Mouse (Mus musculus) heart, adult 18-20 months (tissue): Measurements from ENCODE around the gene Gpr87. TPM values are rescaled to one million over a fixed set of nuclear protein-coding genes. Genes with fewer than 3 reads are reported as not detected.
"Not testable (repeated sequence)": the region's sequence is repeated elsewhere in the genome, so short reads cannot be mapped to it uniquely, and the experiment has no call there.

Source experiments
- DNase-seq, 2 experiments: peaks; one replicate each; pipeline ENCODE4 v3.0.0; 2021 to 2022; ENCODE audit warnings: mixed read lengths in 1 of 2
- total RNA-seq, 2 experiments: library from RNA; stranded (reverse); gene quantifications; 2 replicates each; pipeline ENCODE4 v1.2.3; 2021

The Gpr87 gene
- total RNA-seq, 2 experiments from 2014 or later = not detected

DNA sequence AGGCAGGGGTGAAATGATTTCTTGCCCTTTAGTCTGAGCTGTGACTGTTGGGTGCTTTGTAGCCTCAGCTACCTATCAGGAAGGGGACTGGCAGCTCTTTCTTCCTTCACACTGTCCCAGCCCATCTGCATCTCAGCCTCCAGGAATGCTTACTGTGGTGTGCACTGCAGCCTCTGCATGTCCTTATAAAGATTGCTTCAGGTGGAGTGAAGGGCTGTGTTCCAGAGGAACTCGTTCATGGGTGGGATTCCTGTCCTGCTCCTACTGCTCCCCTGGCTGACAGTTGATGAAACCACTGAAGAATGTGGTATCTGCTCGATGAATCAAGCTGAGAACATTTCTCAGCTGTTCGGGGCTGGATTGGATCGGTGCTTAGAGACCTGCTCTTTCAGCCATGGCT, 7.6 kb downstream of the Gpr87 start:
- no peak for DNase-seq

DNA sequence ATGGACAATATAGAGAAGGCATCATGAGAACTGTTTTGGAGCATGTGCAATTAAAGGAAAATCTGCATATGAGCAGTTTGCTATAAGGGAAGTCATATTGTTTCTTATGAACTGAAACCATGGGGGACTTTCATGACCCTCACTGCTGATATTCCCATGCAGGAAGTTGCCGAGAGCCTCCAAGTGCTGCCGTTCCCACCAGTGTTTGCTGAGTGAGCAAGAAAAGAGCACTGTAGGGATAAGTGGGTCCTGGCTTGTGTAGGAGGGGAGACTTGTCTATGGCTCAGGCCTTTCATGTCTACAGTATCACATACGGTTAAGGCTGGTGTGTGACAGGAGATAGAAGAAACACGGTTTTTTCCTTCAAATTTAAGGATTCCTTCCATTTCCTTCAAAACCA, 9.2 kb downstream of the Gpr87 start:
- no peak for DNase-seq

DNA sequence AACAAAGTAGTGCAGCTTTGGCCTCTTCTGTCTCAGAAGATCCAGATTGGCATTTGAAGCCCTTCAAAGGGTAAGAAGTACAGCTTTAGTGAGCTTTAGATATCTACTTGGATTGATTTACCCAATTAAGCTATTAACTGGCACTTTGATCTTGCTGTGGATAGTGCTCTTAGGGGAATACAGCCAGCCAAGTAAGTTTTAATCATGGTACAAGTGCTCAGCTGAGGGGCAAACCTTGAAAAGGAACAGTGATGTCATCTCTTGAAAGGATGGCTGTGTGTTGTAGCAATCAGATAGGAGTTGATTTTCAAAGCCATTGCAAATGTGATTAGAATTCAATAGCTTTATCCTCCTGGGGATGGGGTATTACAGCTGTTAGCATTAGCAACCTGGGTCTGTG, 12.8 kb downstream of the Gpr87 start:
- DNase-seq = no peak

DNA sequence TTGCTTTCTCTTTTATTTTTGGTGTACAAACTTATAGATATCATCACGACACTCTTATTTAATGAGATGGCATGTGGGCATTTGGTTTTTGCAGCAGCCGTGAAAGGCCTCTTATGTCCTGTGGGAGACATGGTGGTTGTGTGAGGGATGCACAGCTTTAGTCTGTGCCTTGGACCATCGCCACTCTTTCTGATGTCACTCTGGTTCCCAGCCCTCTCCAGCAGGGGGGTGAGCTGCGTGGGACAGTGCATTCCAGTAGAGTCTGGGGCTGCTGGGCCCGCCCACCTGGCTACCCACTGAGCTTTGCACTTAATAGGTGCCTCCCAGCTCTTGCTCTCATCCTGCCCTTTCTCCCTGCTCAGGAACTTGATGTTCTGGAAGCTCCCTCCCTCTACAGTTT, 13.8 kb downstream of the Gpr87 start:
- DNase-seq = no peak

DNA sequence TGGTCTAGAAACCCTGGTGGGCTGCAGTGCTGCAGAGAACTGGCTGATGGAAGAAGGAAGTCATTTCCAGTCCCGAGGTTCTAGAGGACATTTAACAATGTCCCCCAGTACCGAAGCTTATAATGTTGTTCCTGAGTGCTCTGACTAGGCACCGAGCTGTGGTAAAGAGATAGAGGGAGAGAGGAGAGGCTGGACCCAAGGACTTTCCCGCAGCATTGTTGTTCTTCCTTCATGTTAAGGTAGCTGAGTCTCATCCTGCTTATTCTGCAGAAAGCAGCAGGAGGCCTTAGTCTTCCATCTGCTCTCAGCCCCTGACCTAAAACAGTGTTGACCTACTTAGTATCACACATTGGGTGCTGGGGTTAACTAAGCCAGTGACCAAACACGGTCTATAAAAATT, 18.0 kb downstream of the Gpr87 start:
- no peak for DNase-seq

DNA sequence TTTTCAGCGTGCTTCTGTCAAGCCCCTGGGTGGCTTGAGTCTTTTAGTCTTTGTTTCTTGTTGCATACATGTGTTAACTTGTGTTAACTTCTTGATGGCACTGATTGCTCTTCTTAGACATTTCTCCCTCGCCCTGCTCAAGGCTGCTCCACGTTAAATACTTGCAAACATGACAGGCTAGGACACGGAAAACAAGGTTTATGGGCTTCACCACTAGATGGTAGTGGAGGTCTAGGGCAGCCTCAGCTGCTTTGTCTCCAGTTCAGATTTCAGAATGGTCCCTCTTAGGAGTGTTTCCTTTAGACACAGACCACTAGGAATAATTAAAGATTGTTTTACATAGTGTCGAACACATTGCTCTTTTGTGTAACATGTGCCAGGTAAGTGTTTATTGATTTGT, 19.7 kb downstream of the Gpr87 start:
- peak; percentile 49 to 65 for DNase-seq

DNA sequence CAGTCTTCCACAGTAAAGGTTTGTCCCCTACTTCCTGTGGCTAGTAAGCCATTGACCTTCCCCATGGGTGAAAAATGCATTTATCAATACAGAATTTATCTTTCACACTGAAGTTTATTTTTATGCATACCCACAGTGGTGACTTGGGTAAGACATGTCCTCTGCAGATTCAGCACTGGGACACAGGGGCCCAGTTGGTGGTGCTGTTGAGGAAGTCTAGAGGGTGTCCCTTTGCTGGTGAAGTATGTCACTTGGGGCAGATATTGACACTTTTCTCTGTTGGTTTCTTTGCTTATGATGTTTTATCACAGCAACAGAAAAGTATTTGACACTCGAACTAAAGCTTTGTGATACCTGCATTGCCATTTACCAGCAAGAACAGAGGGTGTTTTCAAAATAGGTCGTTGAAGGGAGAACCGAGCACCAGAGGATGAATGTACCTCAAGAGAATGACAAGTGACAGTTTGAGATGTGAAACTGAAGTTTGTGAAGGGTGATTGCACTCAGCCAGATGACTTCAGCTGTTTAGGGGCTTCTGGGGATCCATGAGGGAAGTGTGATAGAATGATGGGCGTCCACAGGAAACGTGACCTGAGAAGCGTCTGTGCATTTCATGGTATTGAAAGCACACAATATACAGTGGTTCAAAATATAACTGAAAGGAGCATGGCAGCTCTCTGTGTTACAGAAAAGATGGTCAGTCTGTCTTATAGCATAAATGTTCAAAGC, 20.3 kb downstream of the Gpr87 start:
- DNase-seq = no peak

DNA sequence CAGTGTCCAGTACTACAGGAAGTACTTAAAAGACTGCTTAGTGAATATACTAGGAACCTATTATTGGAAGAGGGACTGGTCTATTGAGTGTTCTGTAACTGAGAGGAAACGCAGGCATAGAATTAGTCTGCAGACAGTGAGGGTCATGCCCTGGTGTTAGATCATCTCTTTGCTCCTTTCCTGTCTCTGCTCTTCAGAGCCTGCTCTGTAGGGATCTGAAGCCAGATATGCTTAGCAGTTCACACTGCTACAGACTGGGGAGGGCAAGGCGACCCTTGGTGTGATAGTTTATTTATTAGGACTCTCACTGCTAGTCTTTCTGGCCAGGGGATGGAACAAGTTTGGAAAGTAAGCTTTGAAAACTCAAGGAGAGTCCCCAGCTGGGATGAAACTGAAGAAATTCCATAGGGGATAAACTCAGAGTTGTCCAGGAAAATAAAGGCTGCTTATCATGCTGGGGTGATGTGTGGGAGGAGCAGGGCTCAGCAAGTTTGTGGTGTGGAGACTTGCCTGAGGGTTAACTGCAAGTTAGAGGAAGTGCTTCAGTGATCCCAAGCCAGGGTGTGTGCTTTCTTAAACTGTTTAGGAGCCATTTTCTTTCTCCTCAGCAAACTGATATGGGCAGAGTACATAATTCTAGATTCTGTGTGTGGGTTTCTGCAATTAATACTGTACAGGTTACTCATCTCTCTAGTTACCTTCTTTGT, 24.8 kb downstream of the Gpr87 start:
- peak in 1 of 2 experiments; percentile 25 for DNase-seq

DNA sequence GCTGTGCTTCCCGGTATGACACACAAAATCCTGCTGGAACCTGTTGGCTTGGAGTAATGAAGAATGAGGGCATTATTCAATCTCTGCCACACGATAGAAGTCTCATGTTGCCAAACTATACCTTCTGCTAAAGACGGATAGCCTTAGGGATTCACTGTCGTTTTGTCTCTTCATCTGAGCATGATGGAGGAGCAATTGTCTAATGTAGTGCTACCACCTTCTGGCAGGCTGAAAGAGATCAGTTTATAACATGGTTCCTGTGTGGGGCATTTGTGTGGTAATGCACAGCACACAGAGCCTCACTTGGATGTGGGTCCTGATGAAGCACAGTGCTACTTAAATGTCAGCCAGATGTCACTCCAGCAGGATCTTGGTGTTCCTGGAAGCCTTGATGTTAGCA, 25.7 kb downstream of the Gpr87 start:
- DNase-seq = no peak

DNA sequence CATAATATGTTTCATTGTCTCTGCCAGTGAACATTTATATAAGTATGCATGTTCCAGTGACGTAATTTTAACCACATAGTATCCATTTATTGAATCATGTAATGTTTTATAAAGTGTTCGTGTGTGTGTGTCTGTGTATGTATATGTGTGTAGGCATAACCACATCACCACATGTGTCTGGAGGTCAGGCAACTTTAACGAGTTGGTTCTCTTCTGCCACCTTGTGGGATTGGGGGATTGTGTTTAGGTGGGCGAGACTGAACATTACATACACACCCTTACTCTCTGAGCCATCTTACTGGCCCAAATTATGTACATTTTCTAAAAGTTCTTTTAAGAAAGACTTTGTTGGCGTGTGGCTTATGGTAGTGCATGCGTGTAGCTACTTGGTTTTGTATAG, 26.4 kb downstream of the Gpr87 start:
- DNase-seq = no peak

DNA sequence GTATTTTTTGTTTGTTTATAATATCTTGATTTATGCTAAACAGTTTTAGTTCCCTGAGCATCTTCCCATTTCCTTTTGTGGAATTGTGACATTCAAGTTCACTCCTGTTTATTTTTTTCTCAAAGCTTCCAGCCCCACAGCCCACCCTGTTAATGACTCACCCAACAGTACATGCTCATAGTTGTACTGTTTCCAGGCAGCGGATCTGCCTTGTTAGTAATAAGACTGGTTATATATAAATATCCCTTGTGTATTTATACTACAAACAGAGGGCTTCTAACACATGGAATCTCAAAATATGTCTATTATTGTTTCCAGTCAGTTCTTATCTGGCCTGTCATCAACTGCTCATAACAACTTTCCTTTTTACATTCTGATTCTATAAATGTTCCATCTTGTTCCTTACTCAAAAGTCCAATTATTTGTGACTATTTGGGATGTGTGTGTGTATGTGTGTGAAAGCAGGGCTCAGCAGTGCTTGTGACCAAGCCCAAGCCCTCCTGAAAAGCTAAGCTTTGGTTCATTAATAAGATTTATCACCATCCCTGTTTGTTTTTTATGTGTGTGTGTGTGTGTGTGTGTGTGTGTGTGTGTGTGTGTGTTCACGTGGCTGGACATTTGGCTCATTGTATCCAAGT, 27.4 kb downstream of the Gpr87 start:
- DNase-seq = no peak

DNA sequence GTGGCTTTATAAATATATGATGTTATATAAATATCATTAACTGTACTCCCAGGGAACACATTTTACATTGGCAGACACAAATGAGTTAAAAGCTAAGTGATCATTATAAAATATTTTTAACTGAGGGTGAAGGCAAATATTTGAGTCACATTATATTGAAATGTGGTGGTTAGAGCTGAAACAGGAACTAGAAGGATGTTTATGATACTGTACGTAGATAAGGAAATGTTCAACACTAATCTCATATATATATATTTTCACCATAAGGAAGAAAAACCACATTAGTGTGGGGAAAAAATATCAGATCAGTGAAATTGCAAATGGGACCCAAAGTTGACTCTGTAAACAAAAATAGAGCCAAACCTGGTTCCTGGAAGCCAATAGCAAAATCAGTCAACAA, 34.4 kb downstream of the Gpr87 start:
- no peak for DNase-seq

DNA sequence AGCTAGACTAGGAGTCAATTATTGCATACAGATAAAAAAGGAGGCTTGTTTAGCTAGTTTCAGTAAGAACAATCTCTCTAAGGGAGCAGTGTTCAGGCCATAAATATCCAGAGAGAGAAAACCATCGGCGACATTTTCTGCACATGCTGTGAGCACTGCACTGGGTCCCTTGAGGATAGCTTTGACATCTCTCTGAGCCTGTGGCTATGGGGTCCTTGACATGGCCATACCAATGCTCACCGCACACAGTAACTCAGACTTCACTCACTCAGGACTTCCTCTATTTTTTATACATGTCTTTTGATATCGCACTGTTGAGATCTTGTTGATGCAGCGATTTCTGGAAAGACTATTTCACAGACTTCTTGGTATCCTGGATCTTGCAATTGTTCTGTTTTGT, 37.9 kb downstream of the Gpr87 start:
- no peak for DNase-seq

DNA sequence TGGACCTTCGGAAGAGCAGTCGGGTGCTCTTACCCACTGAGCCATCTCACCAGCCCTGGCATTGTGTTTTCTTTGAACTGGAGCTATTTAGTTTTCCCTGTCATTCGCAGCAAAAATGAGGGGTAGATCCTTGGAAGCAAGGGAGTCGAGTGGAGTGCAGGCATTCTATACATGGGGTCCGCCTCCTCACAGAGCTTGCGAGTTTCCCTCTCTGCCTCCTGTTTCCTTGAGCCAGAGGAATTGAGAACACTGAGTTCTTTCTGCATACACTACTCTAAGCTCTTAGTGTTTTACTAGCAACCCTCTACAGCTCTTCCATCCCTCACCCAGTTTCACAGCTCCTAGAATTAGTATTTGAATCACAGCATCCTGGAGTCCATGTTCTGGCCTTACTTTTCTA, 39.5 kb downstream of the Gpr87 start:
- DNase-seq = no peak

DNA sequence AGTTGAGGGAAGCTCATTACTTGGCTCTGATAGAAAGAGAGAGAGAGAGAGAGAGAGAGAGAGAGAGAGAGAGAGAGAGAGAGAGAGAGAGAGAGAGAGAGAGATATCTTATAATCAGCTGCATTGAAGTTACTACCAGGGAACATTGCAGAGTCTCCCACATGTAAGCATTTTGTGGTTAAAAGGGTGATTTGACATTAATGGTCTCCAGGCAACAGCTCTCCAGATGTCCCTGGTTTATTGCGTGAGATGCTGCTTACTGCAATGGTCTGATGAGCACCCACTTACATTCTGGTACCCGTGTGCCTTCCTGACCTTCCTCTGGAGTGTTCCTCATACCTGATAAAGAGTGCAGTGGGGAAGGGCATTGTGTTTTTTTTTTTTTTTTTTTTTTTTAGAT, 40.0 kb downstream of the Gpr87 start:
- no peak for DNase-seq

DNA sequence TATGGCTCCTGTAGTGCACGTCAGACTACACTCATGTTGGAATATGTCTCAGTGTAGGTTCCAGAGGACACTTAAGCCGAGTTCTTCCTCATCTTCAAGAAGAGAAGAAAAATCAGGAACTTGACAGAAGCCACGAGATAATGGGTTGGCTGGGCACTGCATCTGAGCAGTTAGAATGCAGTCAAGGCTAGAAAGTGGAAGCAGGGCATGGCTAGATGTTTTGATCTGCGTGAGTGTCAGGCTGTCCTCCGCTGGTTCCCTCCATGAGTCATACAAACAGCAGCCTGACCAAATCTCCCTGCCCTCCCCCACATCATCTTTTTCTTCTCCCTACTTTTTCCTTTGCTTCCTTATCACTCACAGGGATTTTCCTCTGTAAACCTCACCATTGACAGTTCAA, 41.5 kb downstream of the Gpr87 start, which contains the start of gene P2ry14:
Gene P2ry14 (minus strand): TSS at position 195 of the 400 bp plus-strand sequence.
- peak in 1 of 2 experiments; percentile 40 for DNase-seq

DNA sequence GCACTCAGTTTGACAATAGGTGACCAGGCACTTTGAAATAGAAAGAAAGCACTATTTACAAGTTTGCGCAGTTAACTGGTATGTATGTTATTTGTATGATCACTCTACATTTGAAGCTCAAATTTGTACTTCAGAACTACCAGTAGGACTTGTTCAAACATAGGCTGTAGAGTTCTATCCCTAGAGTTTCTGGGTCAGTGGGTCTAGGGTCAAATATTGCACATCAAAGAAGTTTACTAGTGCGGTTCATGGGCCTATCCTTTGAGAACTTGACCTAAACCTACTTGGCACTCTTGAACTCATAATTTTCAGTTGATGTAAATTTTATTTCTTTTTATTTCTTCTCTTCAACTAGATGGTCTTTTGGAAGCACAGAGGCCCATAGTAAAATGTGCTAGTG, 44.3 kb downstream of the Gpr87 start:
- no peak for DNase-seq

DNA sequence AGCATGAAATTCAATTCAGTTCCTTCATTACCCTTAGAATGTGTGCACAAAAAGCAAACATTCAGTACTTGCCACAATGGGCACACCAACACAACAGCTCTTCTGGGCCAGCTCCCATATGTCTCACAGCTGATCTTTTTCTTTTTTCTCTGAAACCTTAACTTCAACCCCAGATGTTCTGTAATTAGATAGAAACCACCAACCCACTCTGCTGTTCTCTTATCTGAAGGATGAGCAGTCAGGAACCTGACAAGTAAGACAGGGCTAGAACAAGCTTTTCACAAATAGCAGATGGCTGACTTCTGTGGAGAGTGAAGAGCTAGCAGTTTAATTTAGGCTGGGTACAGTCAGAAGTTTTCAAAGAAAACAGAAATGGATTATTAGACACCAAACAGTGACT, 45.3 kb downstream of the Gpr87 start:
- no peak for DNase-seq

DNA sequence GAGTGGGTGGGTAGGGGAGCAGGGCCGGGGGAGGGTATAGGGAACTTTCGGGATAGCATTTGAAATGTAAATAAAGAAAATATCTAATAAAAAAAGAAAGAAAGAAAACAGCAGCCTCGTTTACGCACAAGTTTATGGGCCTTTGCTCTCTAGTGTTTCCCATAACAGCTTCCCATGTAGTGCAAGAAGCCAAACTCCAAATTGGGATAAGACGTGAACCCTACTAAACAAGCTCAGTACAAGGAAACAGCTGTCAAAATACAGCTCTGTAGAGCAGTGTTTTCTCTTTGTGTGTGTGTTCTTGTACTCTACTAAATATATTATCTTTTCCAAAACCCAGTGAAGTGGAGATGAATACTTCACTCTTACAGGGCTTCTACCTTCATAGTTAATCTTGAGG, 49.7 kb downstream of the Gpr87 start:
- DNase-seq = peak in 1 of 2 experiments; percentile 33

DNA sequence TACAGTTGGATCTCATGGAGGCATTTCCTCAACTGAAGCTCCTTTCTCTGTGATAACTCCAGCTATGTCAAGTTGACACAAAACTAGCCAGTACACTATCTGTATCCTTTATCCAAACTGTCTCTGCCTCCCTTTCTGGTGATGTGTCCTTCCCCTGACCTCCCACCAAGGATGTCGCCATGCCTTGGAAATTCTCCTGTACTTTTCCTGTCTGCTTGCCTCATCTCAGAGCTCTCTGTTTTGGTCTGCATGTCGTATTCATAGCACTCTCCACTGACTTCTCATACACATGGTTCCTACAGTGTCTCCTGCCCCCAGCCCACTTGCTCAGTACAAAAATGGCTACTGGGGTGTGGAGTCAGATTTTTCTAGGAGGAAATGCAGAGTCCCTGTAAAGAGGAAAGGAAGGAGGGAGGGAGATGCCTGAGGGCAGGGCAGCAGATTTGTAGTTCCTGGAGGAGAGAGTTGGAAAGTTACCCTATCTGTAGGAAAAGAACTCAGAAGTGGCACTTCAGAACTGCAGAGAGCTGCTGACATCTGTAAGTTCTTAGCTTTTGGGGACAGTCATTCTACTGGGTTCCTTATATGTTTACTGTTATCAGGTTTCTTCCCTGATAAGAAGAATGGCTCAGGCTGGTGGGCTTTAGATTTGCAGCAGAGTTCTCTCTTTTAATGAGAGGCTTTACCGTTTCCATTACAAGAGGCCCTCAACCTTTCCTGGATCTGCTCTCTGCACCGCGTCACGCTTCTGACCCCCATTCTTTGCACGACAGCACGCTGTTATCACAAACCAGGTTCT, 53.2 kb downstream of the Gpr87 start:
- DNase-seq = no peak

DNA sequence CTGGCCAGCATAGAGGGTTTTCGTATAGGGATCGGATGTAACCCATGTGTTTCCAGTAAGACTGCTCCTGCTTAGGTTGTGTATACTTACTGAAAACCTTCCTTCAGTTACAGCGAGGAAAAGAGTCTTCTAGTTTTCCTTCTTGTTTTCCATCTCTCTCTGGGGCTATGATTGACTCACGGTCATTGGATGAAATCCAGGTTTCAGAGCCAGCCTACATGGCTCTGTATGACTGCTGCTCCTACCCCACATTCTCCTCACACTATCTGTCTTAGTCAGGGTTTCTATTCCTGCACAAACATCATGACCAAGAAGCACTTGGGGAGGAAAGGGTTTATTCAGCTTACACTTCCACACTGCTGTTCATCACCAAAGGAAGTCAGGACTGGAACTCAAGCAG, 54.0 kb downstream of the Gpr87 start:
- not testable (repeated sequence) for DNase-seq

DNA sequence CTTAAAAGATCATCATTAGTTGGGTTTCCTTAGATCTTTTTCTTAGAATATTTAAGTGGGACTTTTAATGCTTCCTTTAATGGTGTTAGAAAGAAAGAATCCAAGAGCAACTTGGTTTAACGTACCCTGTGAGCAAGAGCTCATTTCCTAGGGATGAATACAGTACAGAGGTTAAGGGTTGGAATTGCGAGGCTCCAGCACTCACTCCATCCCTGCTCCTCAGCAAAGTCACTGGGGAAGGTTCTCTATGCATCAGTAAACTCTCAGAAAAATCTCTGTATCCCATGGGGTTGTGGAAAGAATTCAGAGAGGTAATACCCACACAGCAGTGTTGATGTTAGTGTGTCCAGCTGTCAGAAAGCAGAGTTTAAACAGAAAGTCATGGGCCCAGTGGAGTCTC, 54.8 kb downstream of the Gpr87 start:
- no peak for DNase-seq

DNA sequence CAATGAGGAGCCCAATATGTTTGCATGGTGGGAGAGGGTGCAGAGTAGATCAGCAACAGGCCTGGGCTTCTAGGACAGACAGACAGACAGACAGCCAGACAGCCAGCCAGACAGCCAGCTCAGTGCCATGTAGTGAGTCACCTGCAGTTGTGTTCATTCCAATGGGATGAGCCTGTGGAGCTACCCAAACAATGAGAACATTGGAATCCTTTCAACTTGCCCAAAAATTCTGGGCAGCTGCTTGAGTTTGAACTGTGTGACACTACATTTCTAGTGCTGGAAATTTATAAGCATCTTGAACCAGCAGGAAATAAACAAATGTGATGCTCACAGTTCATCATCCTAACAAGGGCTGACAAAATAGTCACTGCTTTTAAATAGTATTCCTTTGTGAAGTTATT, 55.3 kb downstream of the Gpr87 start:
- no peak for DNase-seq
